Mouse (Mus musculus): Measurements from ENCODE around the gene Pelo. TPM values are rescaled to one million over a fixed set of nuclear protein-coding genes. Genes with fewer than 3 reads are reported as not detected.

Gene Pelo
- polyA plus RNA-seq, 1 experiment from 2014 or later = 2.6 TPM

GRCm38 (mm10) chr13:115067324-115067967, 22.5 kb downstream of the Pelo start:
- WGBS (ENCODE audit: insufficient replicate concordance) = 59% methylated on average over 4 of the region's 4 CpGs
- no peaks in the 10 kb centered on the region for H3K9me3 ChIP-seq (replicated peaks; ENCODE audit: control insufficient read depth, low read length)
- no peak for ATAC-seq (ENCODE audit: low read depth)
- no peaks in the 10 kb centered on the region for H3K4me1 ChIP-seq (ENCODE audit: control insufficient read depth, low read depth, low read length)
- H3K4me3 ChIP-seq (ENCODE audit: low read depth, low read length) = no peak overlapping the region
- no peak overlapping the region for H3K27ac ChIP-seq (ENCODE audit: low read length)
- H3K27me3 ChIP-seq (ENCODE audit: control insufficient read depth, insufficient read depth, low read depth, low read length) = no peaks in the 10 kb centered on the region
- no peak overlapping the region for H3K9ac ChIP-seq (ENCODE audit: low read depth, low read length)
- no peak overlapping the region for H3K4me2 ChIP-seq (ENCODE audit: low read depth, low read length)
- no peaks in the 10 kb centered on the region for H3K36me3 ChIP-seq (ENCODE audit: control insufficient read depth, insufficient read depth)

- Histone ChIP-seq H3K4me2 (ENCODE audit: low read depth, low read length) (no peak overlapping the region), H3K27ac (ENCODE audit: low read length) (no peak overlapping the region), H3K9me3 (replicated peaks; ENCODE audit: control insufficient read depth, low read length) (no peaks in the 10 kb centered on the region), H3K4me3 (ENCODE audit: low read depth, low read length) (no peak overlapping the region), H3K27me3 (ENCODE audit: control insufficient read depth, insufficient read depth, low read depth, low read length) (no peaks in the 10 kb centered on the region), H3K9ac (ENCODE audit: low read depth, low read length) (no peak overlapping the region), H3K4me1 (ENCODE audit: control insufficient read depth, low read depth, low read length) (no peaks in the 10 kb centered on the region), H3K36me3 (ENCODE audit: control insufficient read depth, insufficient read depth) (no peaks in the 10 kb centered on the region)
- WGBS (ENCODE audit: insufficient replicate concordance) = 58% methylated on average over 5 of the region's 5 CpGs
- ATAC-seq (ENCODE audit: low read depth) = no peak
Measured at GRCm38 (mm10) chr13:115057555-115057954, 32.4 kb downstream of the Pelo start.

- H3K4me1 ChIP-seq (ENCODE audit: control insufficient read depth, low read depth, low read length) = no peaks in the 10 kb centered on the region
- H3K4me2 ChIP-seq (ENCODE audit: low read depth, low read length) = no peak overlapping the region
- ATAC-seq (ENCODE audit: low read depth) = no peak
- H3K9me3 ChIP-seq (replicated peaks; ENCODE audit: control insufficient read depth, low read length) = no peaks in the 10 kb centered on the region
- no peaks in the 10 kb centered on the region for H3K36me3 ChIP-seq (ENCODE audit: control insufficient read depth, insufficient read depth)
- no peak overlapping the region for H3K4me3 ChIP-seq (ENCODE audit: low read depth, low read length)
- no peak overlapping the region for H3K27ac ChIP-seq (ENCODE audit: low read length)
- 49% methylated on average over 9 of the region's 9 CpGs for WGBS (ENCODE audit: insufficient replicate concordance)
- no peak overlapping the region for H3K9ac ChIP-seq (ENCODE audit: low read depth, low read length)
- H3K27me3 ChIP-seq (ENCODE audit: control insufficient read depth, insufficient read depth, low read depth, low read length) = no peaks in the 10 kb centered on the region
Measured at GRCm38 (mm10) chr13:115054783-115055182, 35.2 kb downstream of the Pelo start.

GRCm38 (mm10) chr13:115052568-115052967, 37.4 kb downstream of the Pelo start:
- no peak for ATAC-seq (ENCODE audit: low read depth)
- Histone ChIP-seq H3K4me1 (ENCODE audit: control insufficient read depth, low read depth, low read length) (no peaks in the 10 kb centered on the region), H3K27ac (ENCODE audit: low read length) (no peak overlapping the region), H3K4me2 (ENCODE audit: low read depth, low read length) (no peak overlapping the region), H3K36me3 (ENCODE audit: control insufficient read depth, insufficient read depth) (no peaks in the 10 kb centered on the region), H3K9ac (ENCODE audit: low read depth, low read length) (no peak overlapping the region), H3K9me3 (replicated peaks; ENCODE audit: control insufficient read depth, low read length) (no peaks in the 10 kb centered on the region), H3K4me3 (ENCODE audit: low read depth, low read length) (no peak overlapping the region), H3K27me3 (ENCODE audit: control insufficient read depth, insufficient read depth, low read depth, low read length) (no peaks in the 10 kb centered on the region)
- WGBS (ENCODE audit: insufficient replicate concordance) = 72% methylated on average over 7 of the region's 7 CpGs

- Histone ChIP-seq H3K4me1 (ENCODE audit: control insufficient read depth, low read depth, low read length) (no peaks in the 10 kb centered on the region), H3K9ac (ENCODE audit: low read depth, low read length) (no peak overlapping the region), H3K36me3 (ENCODE audit: control insufficient read depth, insufficient read depth) (no peaks in the 10 kb centered on the region), H3K27me3 (ENCODE audit: control insufficient read depth, insufficient read depth, low read depth, low read length) (no peaks in the 10 kb centered on the region), H3K4me3 (ENCODE audit: low read depth, low read length) (no peak overlapping the region), H3K9me3 (replicated peaks; ENCODE audit: control insufficient read depth, low read length) (no peaks in the 10 kb centered on the region), H3K4me2 (ENCODE audit: low read depth, low read length) (no peak overlapping the region), H3K27ac (ENCODE audit: low read length) (no peak overlapping the region)
- no peak for ATAC-seq (ENCODE audit: low read depth)
- 66% methylated on average over 13 of the region's 13 CpGs for WGBS (ENCODE audit: insufficient replicate concordance)
Measured at GRCm38 (mm10) chr13:115050660-115051559, 39.1 kb downstream of the Pelo start.

- WGBS (ENCODE audit: insufficient replicate concordance) = 14% methylated on average over 2 of the region's 2 CpGs
- Histone ChIP-seq H3K4me2 (ENCODE audit: low read depth, low read length) (no peak overlapping the region), H3K27ac (ENCODE audit: low read length) (no peak overlapping the region), H3K4me3 (ENCODE audit: low read depth, low read length) (no peak overlapping the region), H3K36me3 (ENCODE audit: control insufficient read depth, insufficient read depth) (no peaks in the 10 kb centered on the region), H3K4me1 (ENCODE audit: control insufficient read depth, low read depth, low read length) (no peaks in the 10 kb centered on the region), H3K9ac (ENCODE audit: low read depth, low read length) (no peak overlapping the region), H3K9me3 (replicated peaks; ENCODE audit: control insufficient read depth, low read length) (no peaks in the 10 kb centered on the region), H3K27me3 (ENCODE audit: control insufficient read depth, insufficient read depth, low read depth, low read length) (no peaks in the 10 kb centered on the region)
- ATAC-seq (ENCODE audit: low read depth) = no peak
Measured at GRCm38 (mm10) chr13:115042652-115043051, 47.3 kb downstream of the Pelo start.

Other genes starting within 250 kb of the Pelo start
- gene Itga2, start 158.1 kb downstream of the Pelo start, polyA plus RNA-seq (2015; fragmentation: Nextera tagmentation; extraction: Ambion mirVana) = 0.39 and 0.99 TPM in 2 replicates
- 2.8 TPM in 2 replicates for gene Gm49395, start 11.7 kb upstream of the Pelo start, polyA plus RNA-seq (2015; fragmentation: Nextera tagmentation; extraction: Ambion mirVana)
- gene Itga1, start 11.8 kb upstream of the Pelo start, polyA plus RNA-seq (2015; fragmentation: Nextera tagmentation; extraction: Ambion mirVana) = 5.4 and 6.5 TPM in 2 replicates

All from liver, embryonic 16.5 days (tissue).